Mouse (Mus musculus) ES-CJ7 (cell line): ENCODE measurements around the gene Csrnp1.

ENCODE experiments used
- DNase-seq: peaks from one replicate; pipeline ENCODE4 v3.0.0; 2011; ENCODE audit warnings: low read depth, low spot score

The Csrnp1 gene

GRCm38 (mm10) chr9:119948804-119949203 is 35.7 kb downstream of the Csrnp1 start:
- DNase-seq, result no peak

GRCm38 (mm10) chr9:119945173-119945900 is 39.1 kb downstream of the Csrnp1 start:
- peak; percentile 77 for DNase-seq

GRCm38 (mm10) chr9:119943326-119943725 is 41.1 kb downstream of the Csrnp1 start:
- DNase-seq, result no peak

- no peak for DNase-seq
Measured at GRCm38 (mm10) chr9:119941861-119942260, 42.6 kb downstream of the Csrnp1 start.

GRCm38 (mm10) chr9:119941407-119941806 is 43.1 kb downstream of the Csrnp1 start:
- no peak for DNase-seq

- DNase-seq, result no peak
Measured at GRCm38 (mm10) chr9:119939646-119940045, 44.8 kb downstream of the Csrnp1 start.

- DNase-seq, result no peak
Measured at GRCm38 (mm10) chr9:119938496-119938895, 46.0 kb downstream of the Csrnp1 start.

- DNase-seq, result peak; percentile 86
Measured at GRCm38 (mm10) chr9:119937005-119937773, 47.3 kb downstream of the Csrnp1 start, which contains the start of the genes Gorasp1 and Ttc21a. Gorasp1 (minus strand) TSS chr9:119937565. Ttc21a (plus strand) TSS chr9:119937606.

GRCm38 (mm10) chr9:119933675-119934074 is 50.8 kb downstream of the Csrnp1 start:
- no peak for DNase-seq

- no peak for DNase-seq
Measured at GRCm38 (mm10) chr9:119932358-119932757, 52.1 kb downstream of the Csrnp1 start.

GRCm38 (mm10) chr9:119926497-119926896 is 58.0 kb downstream of the Csrnp1 start:
- no peak for DNase-seq

- DNase-seq, result no peak
Measured at GRCm38 (mm10) chr9:119925729-119926128, 58.7 kb downstream of the Csrnp1 start.

GRCm38 (mm10) chr9:119925120-119925657 is 59.3 kb downstream of the Csrnp1 start:
- DNase-seq, result no peak

- DNase-seq, result no peak
Measured at GRCm38 (mm10) chr9:119923462-119923861, 61.0 kb downstream of the Csrnp1 start.
